Mouse (Mus musculus) forebrain, embryonic 14.5 days (tissue): Measurements from ENCODE around the gene Rps2. TPM values are rescaled to one million over a fixed set of nuclear protein-coding genes. Genes with fewer than 3 reads are reported as not detected.

Experiments
- ATAC-seq: fragments of 200-750 bp; cut with Nextera tagmentation; 2 replicates; pipeline ENCODE4 v1.8.0; 2017; ENCODE audit warnings: mild to moderate bottlenecking, moderate library complexity
- DNase-seq: peaks from one replicate; pipeline ENCODE4 v3.0.0-alpha.2; 2015; ENCODE audit warnings: low spot score
- H3K27ac ChIP-seq: fragments of 300-500 bp; sonication (generic); 2 replicates; pipeline ENCODE4 v1.5.1; 2014; ENCODE audit warnings: low read depth, mild to moderate bottlenecking, control low read depth, low read length, moderate library complexity
- H3K27me3 ChIP-seq: fragments of 300-500 bp; sonication (generic); replicated peaks from 2 replicates; pipeline ENCODE4 v1.6.1; 2014; ENCODE audit warnings: low read length, control low read depth, mixed read lengths; ENCODE audit not compliant: control insufficient read depth, insufficient read depth
- H3K36me3 ChIP-seq: fragments of 300-500 bp; sonication (generic); 2 replicates; pipeline ENCODE4 v1.6.1; 2014; ENCODE audit warnings: low read length, control low read depth; ENCODE audit not compliant: control insufficient read depth, insufficient read depth
- H3K4me1 ChIP-seq: fragments of 300-500 bp; sonication (generic); 2 replicates; pipeline ENCODE4 v1.6.1; 2014; ENCODE audit warnings: antibody characterized with exemption, low read length, control low read depth; ENCODE audit not compliant: control insufficient read depth, insufficient read depth
- H3K4me2 ChIP-seq: fragments of 300-500 bp; sonication (generic); 2 replicates; pipeline ENCODE4 v1.6.1; 2014; ENCODE audit warnings: mild to moderate bottlenecking, control low read depth, low read length
- H3K4me3 ChIP-seq: fragments of 300-500 bp; sonication (generic); 2 replicates; pipeline ENCODE4 v1.5.1; 2014; ENCODE audit warnings: low read depth, low read length, control low read depth
- H3K9ac ChIP-seq: fragments of 300-500 bp; sonication (generic); 2 replicates; pipeline ENCODE4 v1.6.1; 2014; ENCODE audit warnings: mild to moderate bottlenecking, low read length, control low read depth, moderate library complexity
- H3K9me3 ChIP-seq: fragments of 300-500 bp; sonication (generic); replicated peaks from 2 replicates; pipeline ENCODE4 v1.6.1; 2016; ENCODE audit warnings: low read length, control low read depth, mixed read lengths; ENCODE audit not compliant: control insufficient read depth
- WGBS: fragments of 180-500 bp; shearing (Covaris S2); extraction: QIAGEN DNeasy Blood & Tissue Kit; methylation state at CpG from one replicate; pipeline ENCODE4 v1.1.7; 2014; 5-methylcytosine and 5-hydroxymethylcytosine counted together
- polyA plus RNA-seq: library from polyadenylated mRNA; unstranded; fragments of >200 nt; fragmentation: Nextera tagmentation; extraction: Ambion mirVana; gene quantifications from 2 replicates; pipeline ENCODE4 v1.2.1, GENCODE M21; 2014

The Rps2 gene
- polyA plus RNA-seq, 1 experiment from 2014 or later = 1,063 TPM

DNA sequence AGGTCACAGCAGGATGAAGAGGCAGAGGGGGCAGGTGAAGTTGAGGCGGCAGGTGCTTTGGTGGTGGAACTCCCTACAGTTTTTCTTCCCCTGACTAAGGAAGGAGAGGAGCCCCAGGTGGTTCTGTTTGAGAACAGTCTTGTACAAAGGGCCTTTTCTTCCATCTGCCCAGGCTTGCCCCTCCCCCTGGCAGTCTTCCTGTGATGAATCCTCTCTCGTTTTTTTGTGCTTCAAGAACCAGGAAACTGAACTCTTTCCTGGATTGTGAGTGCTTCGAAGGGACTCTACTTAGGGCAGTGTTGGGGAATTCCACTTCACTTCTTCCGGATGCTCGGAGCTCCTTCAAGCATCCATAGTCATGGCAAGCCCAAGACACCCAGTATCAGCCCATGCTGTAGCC, 19.9 kb upstream of the Rps2 start:
- DNase-seq = no peak
- peaks cover 38% of the 10 kb centered on the region for H3K36me3 ChIP-seq
- H3K9me3 ChIP-seq = no peaks in the 10 kb centered on the region
- ATAC-seq = no peak
- H3K4me1 ChIP-seq = peaks cover 11% of the 10 kb centered on the region
- H3K27ac ChIP-seq = no peak overlapping the region
- no peak overlapping the region for H3K9ac ChIP-seq
- H3K27me3 ChIP-seq = no peaks in the 10 kb centered on the region
- H3K4me2 ChIP-seq = no peak overlapping the region
- no peak overlapping the region for H3K4me3 ChIP-seq
- 15% methylated on average over 5 of the region's 5 CpGs for WGBS

DNA sequence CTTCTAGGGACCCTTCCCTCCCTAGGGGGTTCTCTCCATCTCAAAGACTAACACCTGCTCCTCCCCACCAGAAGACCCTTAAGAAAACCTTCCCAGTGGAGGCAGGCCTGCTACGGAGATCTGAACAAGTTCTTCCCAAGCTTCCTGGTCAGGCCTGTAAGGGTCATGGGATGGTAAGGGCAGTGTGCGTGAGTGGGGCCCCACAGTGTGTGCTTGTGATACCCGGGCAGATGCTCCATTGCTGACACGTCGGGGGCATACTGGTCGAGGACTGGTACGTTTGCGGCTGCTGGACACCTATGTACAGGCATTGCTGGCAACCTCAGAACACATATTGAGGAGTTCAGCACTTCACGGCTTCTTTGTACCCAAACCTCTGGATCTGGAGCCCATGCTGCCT, 19.2 kb upstream of the Rps2 start:
- Histone ChIP-seq H3K27ac (no peak overlapping the region), H3K4me3 (no peak overlapping the region), H3K9ac (no peak overlapping the region), H3K27me3 (no peaks in the 10 kb centered on the region), H3K9me3 (no peaks in the 10 kb centered on the region), H3K36me3 (peaks cover 37% of the 10 kb centered on the region), H3K4me1 (peaks cover 11% of the 10 kb centered on the region), H3K4me2 (no peak overlapping the region)
- DNase-seq (no peak), ATAC-seq (no peak)
- 67% methylated on average over 9 of the region's 9 CpGs for WGBS

DNA sequence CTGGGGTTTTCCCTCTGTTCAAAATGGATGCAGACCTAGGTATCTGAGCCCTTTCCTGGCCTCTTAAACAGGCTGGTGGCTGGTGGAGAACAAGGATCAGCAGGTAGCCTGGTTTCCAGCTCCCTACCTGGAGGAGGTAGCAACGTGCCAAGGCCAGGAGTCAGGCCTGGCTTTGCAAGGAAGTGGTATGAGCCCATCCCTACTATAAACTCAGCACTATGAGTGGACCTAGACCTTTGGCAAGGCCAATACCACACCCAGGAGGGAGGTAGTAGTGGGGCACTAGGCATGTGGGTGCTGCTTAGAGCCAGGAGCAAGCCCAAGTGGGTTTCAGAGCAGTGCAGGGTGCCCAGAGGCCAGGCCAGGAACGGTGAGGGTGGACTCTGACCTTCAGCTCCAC, 18.4 kb upstream of the Rps2 start:
- Histone ChIP-seq H3K4me2 (no peak overlapping the region), H3K36me3 (peaks cover 45% of the 10 kb centered on the region), H3K9me3 (no peaks in the 10 kb centered on the region), H3K9ac (no peak overlapping the region), H3K27me3 (no peaks in the 10 kb centered on the region), H3K27ac (no peak overlapping the region), H3K4me1 (peaks cover 11% of the 10 kb centered on the region), H3K4me3 (no peak overlapping the region)
- DNase-seq = no peak
- no peak for ATAC-seq
- WGBS = 83% methylated on average over 2 of the region's 2 CpGs

DNA sequence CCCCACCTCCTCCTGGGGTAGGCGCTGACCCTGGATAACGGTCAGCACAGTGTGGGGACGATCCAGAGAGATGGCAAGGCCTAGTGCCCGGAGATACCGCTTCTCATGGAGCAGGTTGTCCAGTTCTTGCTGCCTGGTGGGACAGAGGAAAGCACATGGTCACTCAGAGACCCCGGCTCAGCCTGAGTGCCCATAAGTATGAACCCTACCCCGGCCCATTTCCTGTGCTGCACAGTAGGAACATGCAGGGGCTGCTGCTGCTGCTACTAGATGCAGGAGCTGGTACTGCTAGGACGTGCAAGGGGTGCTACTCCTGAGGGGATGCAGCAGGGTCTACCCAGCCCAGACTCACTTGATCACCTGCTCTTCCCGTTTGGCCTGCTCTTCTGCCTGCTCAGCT, 16.7 kb upstream of the Rps2 start:
- ATAC-seq (no peak), DNase-seq (no peak)
- no peak overlapping the region for H3K4me3 ChIP-seq
- no peaks in the 10 kb centered on the region for H3K27me3 ChIP-seq
- H3K4me2 ChIP-seq = no peak overlapping the region
- peaks cover 6% of the 10 kb centered on the region; the same call in 1 of the 2 replicates for H3K4me1 ChIP-seq
- H3K9ac ChIP-seq = no peak overlapping the region
- H3K9me3 ChIP-seq = no peaks in the 10 kb centered on the region
- H3K27ac ChIP-seq = no peak overlapping the region
- H3K36me3 ChIP-seq = peaks cover 51% of the 10 kb centered on the region
- 91% methylated on average over 9 of the region's 9 CpGs for WGBS

DNA sequence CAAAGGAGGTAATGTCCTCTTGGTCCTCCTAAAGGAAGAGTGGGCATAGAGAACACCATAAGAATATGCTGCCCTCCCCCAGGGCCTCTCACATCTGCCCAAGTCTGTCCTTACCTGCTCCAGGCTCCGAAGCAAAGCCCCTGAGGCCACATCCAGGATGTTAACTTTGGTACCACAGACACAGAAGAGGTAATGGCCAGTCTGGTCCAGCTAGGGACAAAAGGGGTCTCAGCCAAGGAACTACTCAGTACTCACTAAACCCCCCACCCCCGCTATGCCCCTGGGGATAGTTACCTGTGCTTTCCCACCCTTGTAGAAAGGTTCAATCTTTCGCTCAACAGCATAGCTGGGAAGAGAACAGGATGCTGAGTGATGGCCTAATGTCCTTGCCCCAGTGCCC, 12.1 kb upstream of the Rps2 start:
- 95% methylated on average over 3 of the region's 3 CpGs for WGBS
- ATAC-seq = no peak
- no peak overlapping the region for H3K4me2 ChIP-seq

DNA sequence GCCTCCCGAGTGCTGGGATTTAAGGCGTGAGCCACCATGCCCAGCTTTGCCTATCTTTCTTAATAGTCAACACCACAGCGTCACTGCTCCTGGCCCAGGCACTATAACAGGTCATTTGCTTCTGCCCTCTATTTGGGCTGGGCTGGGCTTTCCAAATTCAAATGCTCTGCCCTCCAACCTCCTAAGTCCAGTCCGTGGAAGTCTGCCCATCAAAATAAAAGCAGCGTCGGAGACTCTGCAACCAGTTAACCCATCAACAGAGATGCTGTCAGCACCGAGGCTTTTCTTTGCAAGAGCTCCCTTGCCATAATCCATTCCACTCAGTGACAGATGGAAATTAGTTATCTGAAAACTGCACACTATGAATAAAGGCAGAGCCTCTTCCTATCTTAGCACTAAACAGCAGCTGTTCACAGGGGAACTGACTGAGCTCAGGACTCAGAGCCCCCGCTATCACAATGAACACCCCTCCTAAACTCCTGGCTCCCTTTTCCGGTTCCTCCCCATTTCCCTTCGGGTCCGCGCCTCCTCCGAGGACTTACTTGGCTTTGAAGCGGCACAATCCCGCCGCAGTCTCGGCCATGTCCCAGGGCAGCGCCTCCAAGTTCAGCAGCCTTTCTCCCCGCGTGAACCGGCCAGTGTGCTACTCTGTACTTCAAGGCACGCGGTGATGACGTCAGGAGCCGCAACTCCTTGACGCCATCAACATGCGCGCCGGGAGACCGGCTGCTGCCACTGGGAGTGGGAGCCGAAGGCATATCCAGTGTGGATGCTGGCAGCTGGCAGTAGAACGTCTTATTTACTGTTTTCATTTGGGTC, 10.7 kb upstream of the Rps2 start, which contains the start of gene Tbl3:
Gene Tbl3 (minus strand): TSS at position 679 of the 819 bp plus-strand sequence.
- Histone ChIP-seq H3K9ac (peak within 1 kb of the TSS; percentile 69), H3K9me3 (no peaks in the 10 kb centered on the region), H3K4me1 (peaks cover 2% of the 10 kb centered on the region), H3K27ac (peak within 1 kb of the TSS; percentile 72), H3K36me3 (peaks cover 25% of the 10 kb centered on the region), H3K4me2 (peak within 1 kb of the TSS; percentile 81), H3K4me3 (peak within 1 kb of the TSS; percentile 65), H3K27me3 (no peaks in the 10 kb centered on the region)
- WGBS = 4% methylated on average over 32 of the region's 32 CpGs
- peak; percentile 96 for ATAC-seq
- peak; percentile 98 for DNase-seq

More for the DNA sequence above, 12.1 kb upstream of the Rps2 start:
- DNase-seq = no peak
- Histone ChIP-seq H3K4me3 (no peak overlapping the region), H3K4me1 (peaks cover 2% of the 10 kb centered on the region), H3K9ac (no peak overlapping the region), H3K27me3 (no peaks in the 10 kb centered on the region), H3K27ac (no peak overlapping the region), H3K36me3 (peaks cover 38% of the 10 kb centered on the region), H3K9me3 (no peaks in the 10 kb centered on the region)

DNA sequence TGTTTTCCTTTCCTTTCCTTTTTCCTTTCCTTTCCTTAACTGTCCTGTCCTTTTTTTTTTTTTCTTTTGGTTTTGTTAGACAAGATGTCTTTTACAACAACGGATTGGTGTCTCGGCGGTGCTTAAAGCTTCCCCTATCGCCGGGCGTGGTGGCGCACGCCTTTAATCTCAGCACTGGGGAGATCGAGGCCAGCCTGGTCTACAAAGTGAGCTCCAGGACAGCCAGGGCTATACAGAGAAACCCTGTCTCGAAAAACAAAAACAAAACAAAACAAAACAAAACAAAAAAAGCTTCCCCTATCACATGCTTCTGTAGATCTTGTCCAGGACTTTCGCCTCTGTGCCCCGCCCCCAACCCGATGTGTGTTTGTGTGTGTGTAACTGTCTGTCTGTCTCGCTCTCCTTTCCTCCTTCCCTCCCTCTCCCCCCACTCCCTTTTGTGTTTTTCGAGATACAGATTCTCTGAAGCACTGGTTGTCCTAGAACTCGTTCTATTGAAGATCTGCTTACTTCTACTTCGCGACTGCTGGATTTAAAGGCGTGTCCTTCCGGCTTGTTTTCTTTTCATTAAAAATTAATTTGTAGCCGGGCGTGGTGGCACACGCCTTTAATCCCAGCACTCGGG, 10.0 kb upstream of the Rps2 start:
- 7% methylated on average over 24 of the region's 24 CpGs for WGBS
- DNase-seq = no peak

DNA sequence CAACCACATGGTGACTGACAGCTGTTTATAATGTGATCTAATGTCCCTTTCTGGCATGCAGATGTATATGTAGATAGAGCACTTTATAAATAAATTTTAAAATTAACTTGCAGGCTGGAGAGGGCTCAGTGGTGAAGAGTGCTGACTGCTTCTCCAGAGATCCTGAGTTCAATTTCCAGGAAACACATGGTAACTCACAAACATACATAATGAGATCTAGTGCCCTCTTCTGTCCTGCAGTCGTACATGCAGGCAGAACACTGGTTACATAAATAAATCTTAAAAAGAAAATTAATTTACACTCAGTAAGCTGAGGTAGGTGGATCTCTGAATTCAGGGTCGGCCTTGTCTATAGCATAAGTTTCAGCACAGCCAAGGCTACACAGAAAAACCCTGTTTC, 9.3 kb upstream of the Rps2 start:
- 35% methylated on average over 2 of the region's 2 CpGs for WGBS
- ATAC-seq (no peak), DNase-seq (peak; percentile 57)
- H3K4me1 ChIP-seq = peaks cover 2% of the 10 kb centered on the region
- no peak overlapping the region for H3K4me3 ChIP-seq
- H3K36me3 ChIP-seq = peaks cover 14% of the 10 kb centered on the region
- no peaks in the 10 kb centered on the region for H3K9me3 ChIP-seq
- H3K4me2 ChIP-seq = no peak overlapping the region
- no peak overlapping the region for H3K9ac ChIP-seq
- H3K27me3 ChIP-seq = no peaks in the 10 kb centered on the region
- no peak overlapping the region for H3K27ac ChIP-seq

More for the DNA sequence above, 10.0 kb upstream of the Rps2 start:
- Histone ChIP-seq H3K4me1 (peaks cover 2% of the 10 kb centered on the region), H3K4me3 (peak overlapping the region; percentile 65), H3K9ac (peak overlapping the region; percentile 69), H3K27ac (peak overlapping the region; percentile 72; the same call in 1 of the 2 replicates), H3K4me2 (peak overlapping the region; percentile 81), H3K9me3 (no peaks in the 10 kb centered on the region), H3K27me3 (no peaks in the 10 kb centered on the region), H3K36me3 (peaks cover 18% of the 10 kb centered on the region)
- peak; percentile 57 for ATAC-seq

DNA sequence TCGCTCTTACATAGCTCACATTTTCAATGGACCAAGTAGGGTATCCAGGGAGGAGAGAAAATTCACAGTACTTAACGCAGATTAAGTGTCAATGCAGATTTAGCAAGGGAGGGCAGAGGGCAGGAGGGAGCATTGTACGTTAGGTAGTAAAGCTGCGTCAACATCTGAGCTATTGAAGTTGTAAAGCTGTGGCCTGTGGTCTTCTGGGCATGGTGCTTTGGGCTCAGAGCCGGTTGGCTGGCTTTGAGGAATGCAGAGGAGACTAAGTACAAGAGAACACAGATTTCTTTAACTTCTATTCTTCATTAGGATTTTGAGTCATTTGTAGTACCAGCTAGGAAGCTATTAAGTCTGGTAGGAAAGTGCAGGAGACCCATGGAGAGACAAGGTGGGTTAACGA, 2.4 kb upstream of the Rps2 start:
- no peak overlapping the region for H3K4me3 ChIP-seq
- no peaks in the 10 kb centered on the region for H3K27me3 ChIP-seq
- WGBS = 41% methylated on average over 6 of the region's 6 CpGs
- H3K4me1 ChIP-seq = peaks cover 4% of the 10 kb centered on the region; the same call in 1 of the 2 replicates
- H3K4me2 ChIP-seq = no peak overlapping the region
- H3K9ac ChIP-seq = no peak overlapping the region
- ATAC-seq = no peak
- no peak overlapping the region for H3K27ac ChIP-seq
- H3K9me3 ChIP-seq = no peaks in the 10 kb centered on the region
- H3K36me3 ChIP-seq = peaks cover 20% of the 10 kb centered on the region
- no peak for DNase-seq
